Mouse (Mus musculus) MEL (cell line): ENCODE results near the gene Map1s. TPM values are rescaled to one million over a fixed set of nuclear protein-coding genes. Genes with fewer than 3 reads are reported as not detected.

Experiments
- DNase-seq: peaks from one replicate; pipeline ENCODE4 v3.0.0; 2011; ENCODE audit warnings: low read depth, low spot score
- H3K27ac ChIP-seq: 2 replicates; pipeline ENCODE4 v1.5.1; 2012; ENCODE audit warnings: low read depth, mild to moderate bottlenecking, control low read depth, low read length, moderate library complexity; ENCODE audit not compliant: control insufficient read depth
- H3K27me3 ChIP-seq, 2 experiments: fragments of 150-350 bp in 1 of 2; sonication (generic) in 1 of 2; 2 replicates each; pipeline ENCODE4 v1.6.1; 2012; ENCODE audit warnings: low read length in 2 of 2, mild to moderate bottlenecking in 2 of 2, improper control_type of control experiment in 1 of 2, moderate library complexity in 1 of 2; ENCODE audit not compliant: insufficient read depth in 2 of 2, control insufficient read depth in 1 of 2
- H3K36me3 ChIP-seq, 2 experiments: 2 replicates each; pipeline ENCODE4 v1.6.1; 2012 to 2014; ENCODE audit warnings: low read length in 2 of 2, improper control_type of control experiment in 1 of 2, inconsistent platforms in 1 of 2, mild to moderate bottlenecking in 1 of 2; ENCODE audit not compliant: insufficient read depth in 2 of 2, control insufficient read depth in 1 of 2
- H3K4me1 ChIP-seq, 2 experiments: fragments of 150-350 bp in 1 of 2; sonication (generic) in 1 of 2; 2 replicates each; pipeline ENCODE4 v1.6.1; 2012; ENCODE audit warnings: low read length in 2 of 2, improper control_type of control experiment in 1 of 2, mild to moderate bottlenecking in 1 of 2; ENCODE audit not compliant: insufficient read depth in 2 of 2, control insufficient read depth in 1 of 2
- H3K4me3 ChIP-seq, 2 experiments: fragments of 150-350 bp in 1 of 2; sonication (generic) in 1 of 2; 2 replicates each; pipeline ENCODE4 v1.5.1; 2012; ENCODE audit warnings: low read depth in 2 of 2, low read length in 2 of 2, mild to moderate bottlenecking in 2 of 2, moderate library complexity in 2 of 2, control low read depth in 1 of 2, improper control_type of control experiment in 1 of 2; ENCODE audit not compliant: control insufficient read depth in 1 of 2, insufficient read depth in 1 of 2
- H3K79me2 ChIP-seq: 2 replicates; pipeline ENCODE4 v1.6.1; 2012; ENCODE audit warnings: mild to moderate bottlenecking, low read length, moderate library complexity; ENCODE audit not compliant: control insufficient read depth, poor library complexity, insufficient read depth
- H3K9ac ChIP-seq: 2 replicates; pipeline ENCODE4 v1.6.1; 2012; ENCODE audit warnings: low read depth, mild to moderate bottlenecking, control low read depth, low read length, moderate library complexity; ENCODE audit not compliant: control insufficient read depth, poor library complexity, severe bottlenecking
- H3K9me3 ChIP-seq: fragments of 150-350 bp; sonication (generic); replicated peaks from 2 replicates; pipeline ENCODE4 v1.6.1; 2012; ENCODE audit warnings: mild to moderate bottlenecking, low read length, improper control_type of control experiment, moderate library complexity; ENCODE audit not compliant: insufficient read depth
- CHD1 ChIP-seq: IDR thresholded peaks from 2 replicates; pipeline ENCODE4 v1.6.1; 2012; ENCODE audit warnings: low read depth, mild to moderate bottlenecking, inconsistent platforms, low read length, improper control_type of control experiment
- CHD2 ChIP-seq: IDR thresholded peaks from 2 replicates; pipeline ENCODE4 v1.6.1; 2011; ENCODE audit warnings: low read length, improper control_type of control experiment
- E2F4 ChIP-seq: IDR thresholded peaks from 2 replicates; pipeline ENCODE4 v1.6.1; 2011; ENCODE audit warnings: low read depth, low read length, improper control_type of control experiment, borderline replicate concordance
- ELF1 ChIP-seq: IDR thresholded peaks from 2 replicates; pipeline ENCODE4 v1.6.1; 2014; ENCODE audit warnings: low read depth, mild to moderate bottlenecking, inconsistent platforms, low read length, improper control_type of control experiment, moderate library complexity
- EP300 ChIP-seq, 2 experiments: IDR thresholded peaks; 2 replicates each; pipeline ENCODE4 v1.6.1; 2011; ENCODE audit warnings: improper control_type of control experiment in 2 of 2, low read length in 2 of 2, low read depth in 1 of 2, mild to moderate bottlenecking in 1 of 2
- ETS1 ChIP-seq: IDR thresholded peaks from 2 replicates; pipeline ENCODE4 v1.6.1; 2012; ENCODE audit warnings: low read depth, mild to moderate bottlenecking, inconsistent platforms, low read length, improper control_type of control experiment, moderate library complexity
- GABPA ChIP-seq: IDR thresholded peaks from 2 replicates; pipeline ENCODE4 v1.6.1; 2012; ENCODE audit warnings: low read depth, mild to moderate bottlenecking, inconsistent platforms, low read length, improper control_type of control experiment, moderate library complexity
- MAFK ChIP-seq: IDR thresholded peaks from 2 replicates; pipeline ENCODE4 v1.6.1; 2011; ENCODE audit warnings: low read depth, mild to moderate bottlenecking, low read length, improper control_type of control experiment, borderline replicate concordance
- NELFE ChIP-seq: IDR thresholded peaks from 2 replicates; pipeline ENCODE4 v1.6.1; 2011; ENCODE audit warnings: low read depth, low read length, improper control_type of control experiment
- NRF1 ChIP-seq: IDR thresholded peaks from 2 replicates; pipeline ENCODE4 v1.6.1; 2014; ENCODE audit warnings: low read depth, mild to moderate bottlenecking, inconsistent platforms, low read length, improper control_type of control experiment, moderate library complexity; ENCODE audit not compliant: poor library complexity, insufficient read depth, severe bottlenecking
- POLR2A ChIP-seq, 2 experiments: IDR thresholded peaks; 2 replicates each; pipeline ENCODE4 v1.6.1; 2011 to 2012; ENCODE audit warnings: low read length in 2 of 2, mild to moderate bottlenecking in 2 of 2, control low read depth in 1 of 2, improper control_type of control experiment in 1 of 2, low read depth in 1 of 2, moderate library complexity in 1 of 2; ENCODE audit not compliant: control insufficient read depth in 1 of 2, insufficient read depth in 1 of 2, poor library complexity in 1 of 2
- POLR2AphosphoS5 ChIP-seq: IDR thresholded peaks from 2 replicates; pipeline ENCODE4 v1.6.1; 2012; ENCODE audit warnings: low read depth, borderline replicate concordance, mild to moderate bottlenecking, inconsistent platforms, low read length, moderate library complexity, mixed read lengths
- TBP ChIP-seq: IDR thresholded peaks from 2 replicates; pipeline ENCODE4 v1.8.0; 2011; ENCODE audit warnings: low read depth, low read length, improper control_type of control experiment
- TCF12 ChIP-seq: IDR thresholded peaks from 2 replicates; pipeline ENCODE4 v1.6.1; 2014; ENCODE audit warnings: low read depth, mild to moderate bottlenecking, inconsistent platforms, low read length, improper control_type of control experiment, moderate library complexity
- USF1 ChIP-seq: IDR thresholded peaks from 2 replicates; pipeline ENCODE4 v1.6.1; 2014; ENCODE audit warnings: low read depth, mild to moderate bottlenecking, inconsistent platforms, low read length, improper control_type of control experiment, moderate library complexity
- ZC3H11A ChIP-seq: IDR thresholded peaks from 2 replicates; pipeline ENCODE4 v1.6.1; 2012; ENCODE audit warnings: low read depth, mild to moderate bottlenecking, inconsistent platforms, low read length, improper control_type of control experiment
- ZKSCAN1 ChIP-seq: IDR thresholded peaks from 2 replicates; pipeline ENCODE4 v1.6.1; 2012; ENCODE audit warnings: low read depth, mild to moderate bottlenecking, inconsistent platforms, low read length, improper control_type of control experiment, moderate library complexity
- ZNF384 ChIP-seq: IDR thresholded peaks from 2 replicates; pipeline ENCODE4 v1.6.1; 2012; ENCODE audit warnings: low read depth, mild to moderate bottlenecking, inconsistent platforms, low read length, improper control_type of control experiment
- polyA plus RNA-seq, 2 experiments: library from polyadenylated mRNA; stranded (reverse) in 1 of 2; unstranded in 1 of 2; fragments of >175 nt in 1 of 2; fragments of >200 nt in 1 of 2; gene quantifications; 2 replicates each; pipeline versions ENCODE4 v1.2.1 to v1.2.4; 2012; ENCODE audit warnings: low replicate concordance in 2 of 2, low read depth in 1 of 2; ENCODE audit not compliant: insufficient read length in 2 of 2, insufficient read depth in 1 of 2, missing spikeins in 1 of 2
- total RNA-seq: library from RNA; depleted of rRNA; stranded (reverse); fragments of 300-350 nt; gene quantifications from 2 replicates; pipeline ENCODE4 v1.2.3, GENCODE M21; 2012

The Map1s gene
- total and polyA plus RNA-seq, 3 experiments: 51.0 to 53.3 TPM; not detected in 1

DNA sequence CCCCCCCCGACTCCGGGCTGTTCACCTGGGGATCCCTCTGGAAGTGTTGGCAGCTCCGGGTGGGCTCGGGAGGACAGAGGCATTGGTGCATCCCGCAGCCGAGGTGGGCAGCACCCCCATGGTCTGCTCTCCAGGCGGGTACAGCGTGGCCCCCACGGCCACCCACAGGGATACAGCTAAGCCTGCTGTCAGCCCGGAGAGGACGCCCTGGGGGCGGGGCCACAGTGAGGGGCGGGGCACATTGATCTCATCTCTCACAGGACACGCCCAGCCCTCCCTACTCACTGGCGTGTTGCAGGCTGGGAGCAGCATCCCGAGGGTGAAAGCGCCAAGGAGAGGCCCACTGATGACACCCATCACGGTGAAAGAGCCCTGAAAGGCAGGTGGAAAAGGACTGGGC, 18.1 kb upstream of the Map1s start:
- Histone ChIP-seq H3K4me3 (no peak overlapping the region), H3K4me1 (no peaks in the 10 kb centered on the region), H3K36me3 (no peaks in the 10 kb centered on the region), H3K79me2 (no peaks in the 10 kb centered on the region), H3K9me3 (no peaks in the 10 kb centered on the region), H3K27me3 (no peaks in the 10 kb centered on the region), H3K9ac (no peak overlapping the region), H3K27ac (no peak overlapping the region)
- no peak for DNase-seq
- TF ChIP-seq MAFK (no peak), NRF1 (no peak), ELF1 (no peak), CHD1 (no peak)

DNA sequence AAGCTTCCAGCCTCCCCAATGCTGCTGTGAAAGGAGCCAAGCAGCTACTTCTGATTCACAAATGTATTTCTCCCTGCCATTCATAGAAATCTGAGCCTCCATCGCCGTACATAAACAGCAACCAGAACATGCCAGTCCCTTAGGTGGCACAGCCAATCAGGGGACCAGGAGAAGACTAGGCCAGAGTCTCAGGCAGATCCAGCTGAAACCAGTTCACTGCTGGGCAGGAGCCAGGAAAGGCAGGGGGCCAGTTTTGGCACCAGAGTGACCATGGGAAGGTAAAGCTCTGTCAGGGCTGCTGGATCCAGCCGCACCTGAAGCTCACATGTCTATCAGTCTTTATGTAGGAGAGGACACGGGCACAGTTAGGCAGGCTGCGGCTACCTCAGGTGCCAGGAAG, 15.1 kb upstream of the Map1s start:
- no peaks in the 10 kb centered on the region for H3K27me3 ChIP-seq
- TF ChIP-seq CHD2 (no peak), ETS1 (no peak), POLR2A (IDR thresholded peaks at IDR 0.05; ENCODE audit: control insufficient read depth in 1 of 2, insufficient read depth in 1 of 2, low read depth in 1 of 2, low read length in 2 of 2, poor library complexity in 1 of 2) (no peak), USF1 (no peak), EP300 (IDR thresholded peaks at IDR 0.05; ENCODE audit: low read depth in 1 of 2, low read length in 2 of 2) (no peak), TBP (no peak), TCF12 (no peak), E2F4 (no peak), POLR2AphosphoS5 (no peak), ZNF384 (no peak), MAFK (no peak), ZC3H11A (no peak), NELFE (no peak), ZKSCAN1 (no peak), GABPA (no peak), NRF1 (no peak)
- no peak overlapping the region for H3K9ac ChIP-seq
- H3K27ac ChIP-seq: no peak overlapping the region
- no peak for DNase-seq
- H3K4me3 ChIP-seq: no peak overlapping the region
- no peaks in the 10 kb centered on the region for H3K9me3 ChIP-seq
- H3K79me2 ChIP-seq: peaks cover 2% of the 10 kb centered on the region
- H3K36me3 ChIP-seq: peaks cover 5 to 12% of the 10 kb centered on the region in 2 experiments; a peak in 3 of 4 replicates
- no peaks in the 10 kb centered on the region for H3K4me1 ChIP-seq
